Mouse (Mus musculus): ENCODE measurements around the gene P2rx7.

DNA sequence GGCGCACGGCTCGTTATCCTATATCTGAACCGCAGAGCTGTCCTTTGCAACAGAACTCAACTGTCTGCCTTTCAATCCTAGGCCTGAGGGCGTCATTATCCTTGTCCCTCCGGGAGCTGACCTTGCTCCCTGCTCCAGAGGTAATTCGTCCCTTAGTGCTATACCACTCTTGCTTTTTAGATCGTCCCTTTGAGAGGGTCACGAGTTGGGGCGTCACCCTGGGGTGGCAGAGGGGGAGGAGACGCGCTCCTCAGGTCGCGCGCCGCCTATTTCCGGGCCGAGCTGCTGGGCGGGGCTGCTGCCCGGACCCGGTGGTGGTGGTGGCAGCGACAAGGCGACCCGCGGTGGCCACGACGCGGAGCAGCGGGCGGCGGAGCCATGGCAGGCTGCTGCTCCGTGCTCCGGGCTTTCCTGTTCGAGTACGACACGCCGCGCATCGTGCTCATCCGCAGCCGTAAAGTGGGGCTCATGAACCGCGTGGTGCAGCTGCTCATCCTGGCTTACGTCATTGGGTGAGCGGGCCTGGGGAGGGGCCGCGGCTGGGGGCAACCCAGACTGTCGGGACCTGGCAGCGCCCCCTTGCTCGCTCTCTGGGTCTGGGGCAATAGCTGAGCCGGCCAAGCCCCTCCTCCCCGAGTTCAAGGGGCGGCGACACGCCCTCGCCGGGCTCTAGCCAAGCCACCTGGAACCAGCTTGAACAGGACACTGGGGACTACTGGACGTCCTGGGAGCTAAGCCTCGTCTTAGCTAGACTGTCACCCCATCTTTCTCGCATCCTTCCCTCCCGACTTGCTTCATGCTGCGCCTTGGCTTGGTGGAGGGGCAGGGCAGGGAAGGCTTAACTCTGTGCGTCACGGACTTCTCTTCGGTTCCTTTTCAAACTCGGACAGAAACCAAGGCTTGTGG, 63.8 kb downstream of the P2rx7 start, which contains the start of gene P2rx4:
- TF ChIP-seq POLR2A (IDR thresholded peaks at IDR 0.05; ENCODE audit: low read depth, low read length): peak; percentile 71
- TF ChIP-seq CTCF (IDR thresholded peaks at IDR 0.05; ENCODE audit: borderline replicate concordance, insufficient read depth, low read length): no peak
